Mouse (Mus musculus) Muller cell, postnatal 12 days (primary cell): ENCODE results near the gene Os9.
A peak's percentile ranks its signal among the peaks of the same experiment; 100 is the strongest.
"Not testable (repeated sequence)": the region's sequence is repeated elsewhere in the genome, so short reads cannot be mapped to it uniquely, and the experiment has no call there.

ENCODE experiments used
- DNase-seq: peaks from one replicate; pipeline ENCODE4 v3.0.0-alpha.2; 2015; ENCODE audit errors: inconsistent ontology term

Gene Os9

DNA sequence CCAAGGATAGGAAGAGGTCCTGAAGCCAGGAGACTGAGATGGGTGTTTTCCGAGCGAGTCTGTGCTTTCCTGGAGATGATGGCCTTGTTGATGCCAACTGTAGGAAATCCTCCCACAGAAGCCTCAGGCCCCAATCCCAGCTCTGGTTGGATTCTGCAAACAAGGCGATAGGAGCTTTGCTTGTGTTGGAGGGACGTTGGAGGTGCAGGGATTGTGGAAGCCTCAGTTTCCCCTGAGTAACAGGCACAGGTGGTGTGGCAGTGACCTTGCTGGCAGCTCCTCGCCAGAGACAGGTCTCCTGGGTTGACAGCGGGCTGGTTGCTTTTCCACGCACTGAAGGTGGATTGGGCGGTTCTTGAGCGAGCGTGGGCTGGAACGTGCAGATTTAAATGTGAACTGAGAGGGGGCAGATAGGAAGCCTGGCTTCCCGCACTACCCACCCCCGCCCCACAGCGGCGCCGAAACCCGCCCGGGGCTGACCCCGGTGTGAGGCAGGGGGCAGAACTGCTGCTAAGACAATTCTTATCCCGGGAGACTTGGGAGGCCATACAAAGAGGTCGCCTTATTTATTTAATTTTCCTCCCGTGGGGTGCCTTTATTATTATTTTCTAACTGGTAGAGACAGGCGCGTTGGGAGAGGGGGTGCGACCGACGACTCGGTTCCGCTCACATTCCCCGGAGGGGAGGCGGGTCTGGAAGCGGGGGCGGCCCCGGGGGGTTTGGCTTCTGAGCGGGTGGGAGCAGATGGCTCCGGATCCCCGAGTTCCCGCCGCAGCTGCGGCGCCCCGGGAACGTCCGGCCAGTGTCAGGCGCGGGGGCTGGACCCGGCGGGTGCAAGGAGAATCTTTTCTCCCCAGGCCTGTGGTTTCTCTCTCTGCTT, 39.8 kb downstream of the Os9 start:
- no peak for DNase-seq

DNA sequence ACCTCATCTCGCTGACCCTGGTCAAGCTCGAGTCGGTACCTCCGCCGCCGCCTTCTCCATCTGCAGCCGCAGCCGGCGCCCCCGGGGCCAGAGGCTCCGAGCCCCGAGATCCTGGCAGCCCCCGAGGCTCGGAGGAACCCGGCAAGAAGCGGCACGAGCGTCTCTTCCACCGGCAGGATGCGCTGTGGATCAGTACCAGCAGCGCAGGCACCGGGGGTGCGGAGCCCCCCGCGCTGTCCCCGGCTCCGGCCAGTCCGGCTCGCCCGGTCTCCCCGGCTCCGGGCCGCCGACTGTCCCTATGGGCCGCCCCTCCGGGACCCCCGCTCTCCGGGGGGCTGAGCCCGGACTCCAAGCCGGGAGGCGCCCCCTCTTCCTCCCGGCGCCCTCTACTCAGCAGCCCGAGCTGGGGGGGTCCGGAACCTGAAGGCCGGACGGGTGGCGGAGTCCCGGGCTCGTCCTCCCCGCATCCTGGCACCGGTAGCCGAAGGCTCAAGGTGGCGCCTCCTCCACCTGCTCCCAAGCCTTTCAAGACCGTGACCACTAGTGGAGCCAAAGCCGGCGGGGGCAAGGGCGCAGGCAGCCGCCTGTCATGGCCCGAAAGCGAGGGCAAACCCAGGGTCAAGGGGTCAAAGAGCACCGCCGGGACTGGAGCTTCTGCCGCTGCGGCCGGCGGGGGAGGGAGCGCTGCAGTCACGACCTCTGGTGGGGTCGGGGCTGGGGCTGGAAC, 41.1 kb downstream of the Os9 start:
- DNase-seq = no peak

DNA sequence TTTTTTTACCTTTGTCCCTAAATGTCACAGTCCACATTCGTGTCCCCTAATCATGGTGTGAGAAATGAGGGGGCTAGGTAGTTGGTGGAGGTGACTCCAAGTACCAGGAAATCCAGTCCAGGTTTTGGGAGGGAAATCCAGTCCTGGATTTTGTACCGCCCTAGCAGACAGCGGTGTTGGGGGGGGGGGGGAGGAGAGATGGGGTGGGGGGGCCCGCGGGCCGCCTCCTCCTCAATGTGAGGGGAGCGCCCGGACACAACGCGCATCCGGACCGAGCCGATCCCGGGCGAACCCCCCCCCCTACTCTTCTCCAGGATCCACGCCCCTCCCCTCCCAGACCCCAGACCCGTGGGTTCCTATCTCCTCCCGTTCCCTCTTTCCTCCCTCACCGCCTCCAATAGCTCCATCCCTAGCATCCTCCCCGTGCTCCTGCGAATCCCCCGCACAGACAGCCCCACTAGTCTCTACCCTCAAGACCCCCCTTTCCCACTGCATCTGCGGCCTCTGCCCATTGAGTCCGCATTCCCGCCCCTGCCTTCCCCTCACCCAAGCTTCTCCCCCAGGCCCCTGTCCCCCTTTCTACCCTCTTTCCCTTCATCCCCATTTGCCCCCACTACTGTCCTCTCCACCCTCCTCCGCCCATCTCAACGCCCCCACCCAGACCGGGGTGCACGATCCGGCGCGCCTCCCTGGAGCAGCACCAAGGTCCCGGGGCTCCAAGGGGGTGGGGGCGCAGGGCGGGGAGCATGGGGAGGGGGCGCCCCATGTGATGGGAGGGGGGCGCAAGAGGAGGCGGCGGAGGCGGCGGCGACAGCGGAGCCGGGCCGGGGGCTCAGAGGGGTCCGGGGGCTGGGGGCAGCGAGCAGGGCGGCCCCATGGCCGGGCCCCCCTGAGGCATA, 42.0 kb downstream of the Os9 start:
- no peak for DNase-seq

DNA sequence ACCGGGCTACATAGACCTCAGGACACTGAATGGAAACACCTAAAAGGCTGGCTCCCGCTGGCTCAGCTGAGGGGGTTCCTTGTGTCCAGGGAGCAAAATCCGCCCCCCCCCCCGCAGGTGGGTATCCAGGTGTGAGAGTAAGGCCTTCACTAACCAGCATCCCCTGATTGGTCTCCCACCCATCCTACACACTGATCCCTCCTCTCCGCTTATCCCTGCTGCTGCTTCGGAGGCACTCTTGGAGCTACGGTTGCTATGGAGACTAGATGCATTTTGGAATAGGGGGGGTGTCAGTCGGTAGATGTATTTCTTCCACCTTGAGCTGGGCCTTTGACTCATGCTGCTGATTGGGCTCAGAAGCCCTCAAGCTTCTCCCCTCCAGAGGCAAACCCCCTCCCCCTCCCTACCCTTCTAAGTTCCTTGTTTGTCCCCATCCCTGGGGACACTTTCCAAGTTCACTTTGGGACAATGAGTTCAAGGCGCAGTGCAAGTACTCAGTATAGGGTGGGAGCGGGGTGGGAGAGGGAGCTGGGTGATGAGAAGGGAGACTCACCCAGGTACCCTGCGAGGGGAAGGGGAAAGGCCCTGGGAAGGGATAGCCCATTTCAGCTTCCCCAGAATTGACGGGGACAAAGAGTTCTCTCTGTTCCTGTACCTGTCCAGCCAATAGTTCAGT, 42.8 kb downstream of the Os9 start:
- DNase-seq = no peak

DNA sequence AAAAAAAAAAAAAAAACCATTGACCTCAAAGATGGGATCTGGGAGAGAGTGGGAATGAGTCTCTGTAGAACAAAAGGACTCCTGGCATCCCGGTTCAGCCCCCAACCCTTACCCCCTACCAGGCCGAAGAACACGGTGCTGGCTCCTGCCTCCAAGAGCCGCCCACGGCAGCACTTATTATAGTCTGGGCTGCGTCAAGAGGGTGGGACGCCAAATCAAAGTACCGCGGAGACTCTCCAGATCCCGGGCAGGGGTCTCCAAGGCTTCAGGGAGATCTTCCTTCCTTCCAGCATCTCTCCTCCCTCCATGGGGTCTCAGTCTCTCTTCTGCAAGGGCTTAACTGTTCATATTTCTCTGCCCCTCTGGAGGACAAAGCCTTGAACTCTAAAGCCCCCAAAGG, 43.4 kb downstream of the Os9 start:
- no peak for DNase-seq

DNA sequence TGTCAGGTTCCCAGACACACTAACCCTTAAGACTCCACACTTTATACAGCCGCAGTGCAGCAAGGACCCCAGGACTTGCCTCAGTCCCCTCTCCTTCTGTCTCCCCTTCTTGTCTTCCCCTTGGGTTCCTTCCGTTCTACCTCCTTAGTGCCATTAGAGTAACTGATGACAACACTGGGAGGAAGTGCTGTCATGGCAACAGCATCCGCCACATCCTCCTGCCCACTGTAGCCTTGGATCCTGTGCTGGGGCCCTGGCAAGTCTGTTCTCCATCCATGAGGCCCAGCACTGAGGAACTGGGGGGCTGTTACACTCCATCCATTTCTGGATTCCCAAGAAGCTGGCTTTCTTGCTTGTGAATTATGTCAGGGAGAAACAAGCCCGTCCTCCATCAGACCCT, 44.8 kb downstream of the Os9 start:
- no peak for DNase-seq

DNA sequence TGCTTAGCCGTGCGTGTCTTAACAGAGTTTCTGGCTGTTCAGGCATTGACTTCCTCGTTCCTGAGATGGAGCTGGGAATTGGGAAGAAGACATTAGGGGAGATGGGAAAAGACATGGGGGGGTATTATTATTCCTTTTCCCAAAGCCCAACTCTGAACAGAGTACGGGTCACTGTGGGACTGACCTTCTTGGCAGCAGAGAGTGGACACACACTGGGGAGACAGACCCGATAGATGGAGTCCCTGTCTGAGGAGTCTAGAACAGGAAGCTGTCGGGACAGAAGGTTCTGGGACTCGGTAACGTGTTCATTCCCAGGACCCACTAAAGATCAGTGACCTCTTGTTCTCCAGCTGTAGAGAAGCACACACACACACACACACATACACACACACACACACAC, 45.3 kb downstream of the Os9 start:
- DNase-seq = no peak

DNA sequence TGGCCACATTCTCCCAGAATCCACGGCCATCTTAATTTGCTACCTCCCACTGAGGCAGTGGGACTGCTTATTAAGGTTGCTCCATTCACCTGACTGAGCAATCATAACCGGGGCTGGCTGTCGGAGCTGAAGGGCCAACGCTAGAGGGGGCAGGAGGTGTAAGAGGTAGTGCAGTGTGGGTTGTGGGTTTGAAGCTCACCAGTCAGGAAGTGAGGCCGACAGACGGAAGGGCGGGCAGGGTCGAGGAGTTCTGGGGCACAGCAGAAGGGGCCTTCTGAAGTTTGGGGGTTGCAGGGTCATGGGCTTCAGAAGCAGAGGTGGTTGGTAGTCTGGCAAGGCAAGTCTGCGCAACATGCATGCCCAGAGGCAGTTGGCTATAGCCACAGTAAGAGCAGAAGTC, 45.9 kb downstream of the Os9 start, which contains the start of gene Agap2:
Gene Agap2 (plus strand): TSS at position 205 of the 400 bp plus-strand sequence.
- no peak for DNase-seq

DNA sequence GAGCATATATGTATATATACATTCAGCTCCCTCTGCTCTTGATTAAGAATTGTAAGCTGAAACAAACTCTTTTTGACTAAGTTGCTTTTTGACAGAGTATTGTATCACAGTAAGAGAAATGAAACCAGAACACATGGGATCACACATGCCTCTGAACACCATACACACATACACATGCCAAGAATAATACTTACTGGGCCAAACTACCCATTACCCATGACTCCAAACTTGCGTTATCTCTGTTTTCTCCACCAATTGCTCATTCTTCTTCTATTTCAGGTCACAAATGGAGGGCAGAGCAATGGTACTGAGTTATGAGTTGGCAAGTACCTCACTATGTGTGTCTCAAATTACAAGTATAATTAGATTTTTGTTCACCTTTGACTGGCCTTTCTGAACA, 47.0 kb downstream of the Os9 start:
- no peak for DNase-seq

DNA sequence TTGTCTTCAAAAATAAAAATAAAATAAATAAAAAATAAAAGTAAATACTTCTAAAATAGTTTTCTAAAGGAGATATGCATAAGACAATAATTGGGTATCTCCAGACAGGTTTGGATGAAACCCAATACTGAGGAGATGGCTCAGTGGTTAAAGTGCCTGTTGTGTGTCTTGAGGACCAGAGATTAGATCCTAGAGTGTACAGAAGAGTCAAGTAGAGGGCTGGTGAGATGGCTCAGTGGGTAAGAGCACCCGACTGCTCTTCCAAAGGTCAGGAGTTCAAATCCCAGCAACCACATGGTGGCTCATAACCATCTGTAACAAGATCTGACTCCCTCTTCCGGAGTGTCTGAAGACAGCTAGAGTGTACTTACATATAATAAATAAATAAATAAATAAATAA, 48.0 kb downstream of the Os9 start:
- not testable (repeated sequence) for DNase-seq

DNA sequence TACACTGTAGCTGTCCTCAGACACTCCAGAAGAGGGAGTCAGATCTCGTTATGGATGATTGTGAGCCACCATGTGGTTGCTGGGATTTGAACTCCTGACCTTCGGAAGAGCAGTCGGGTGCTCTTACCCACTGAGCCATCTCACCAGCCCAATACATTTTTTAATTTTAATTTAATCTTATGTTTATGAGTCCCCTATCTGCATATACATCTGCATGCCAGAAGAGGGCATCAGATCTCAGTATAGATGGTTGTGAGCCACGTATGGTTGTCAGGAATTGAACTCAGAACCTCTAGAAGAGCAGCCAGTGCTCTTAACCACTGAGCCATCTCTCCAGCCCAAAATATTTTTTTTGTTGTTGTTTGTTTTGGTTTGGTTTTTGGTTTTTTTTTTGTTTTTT, 48.7 kb downstream of the Os9 start:
- not testable (repeated sequence) for DNase-seq

DNA sequence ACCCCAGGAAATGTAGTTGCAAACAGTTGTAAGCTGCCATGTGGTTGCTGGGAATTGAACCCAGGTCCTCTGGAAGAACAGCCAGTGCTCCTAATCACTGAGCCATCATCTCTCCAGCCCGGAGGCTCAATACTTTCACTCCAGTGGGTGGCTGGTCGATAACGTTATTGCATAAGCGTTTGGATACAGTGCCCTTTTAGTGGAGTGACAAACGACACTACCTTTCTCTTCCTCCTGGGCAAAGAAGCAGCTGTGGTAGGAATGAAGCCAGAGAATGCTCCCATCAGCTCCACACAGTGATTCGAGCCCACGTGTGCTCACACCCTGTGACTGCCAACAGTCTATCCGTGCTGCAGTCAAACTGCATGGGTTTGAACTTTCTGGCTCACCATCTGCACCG, 49.7 kb downstream of the Os9 start:
- no peak for DNase-seq

DNA sequence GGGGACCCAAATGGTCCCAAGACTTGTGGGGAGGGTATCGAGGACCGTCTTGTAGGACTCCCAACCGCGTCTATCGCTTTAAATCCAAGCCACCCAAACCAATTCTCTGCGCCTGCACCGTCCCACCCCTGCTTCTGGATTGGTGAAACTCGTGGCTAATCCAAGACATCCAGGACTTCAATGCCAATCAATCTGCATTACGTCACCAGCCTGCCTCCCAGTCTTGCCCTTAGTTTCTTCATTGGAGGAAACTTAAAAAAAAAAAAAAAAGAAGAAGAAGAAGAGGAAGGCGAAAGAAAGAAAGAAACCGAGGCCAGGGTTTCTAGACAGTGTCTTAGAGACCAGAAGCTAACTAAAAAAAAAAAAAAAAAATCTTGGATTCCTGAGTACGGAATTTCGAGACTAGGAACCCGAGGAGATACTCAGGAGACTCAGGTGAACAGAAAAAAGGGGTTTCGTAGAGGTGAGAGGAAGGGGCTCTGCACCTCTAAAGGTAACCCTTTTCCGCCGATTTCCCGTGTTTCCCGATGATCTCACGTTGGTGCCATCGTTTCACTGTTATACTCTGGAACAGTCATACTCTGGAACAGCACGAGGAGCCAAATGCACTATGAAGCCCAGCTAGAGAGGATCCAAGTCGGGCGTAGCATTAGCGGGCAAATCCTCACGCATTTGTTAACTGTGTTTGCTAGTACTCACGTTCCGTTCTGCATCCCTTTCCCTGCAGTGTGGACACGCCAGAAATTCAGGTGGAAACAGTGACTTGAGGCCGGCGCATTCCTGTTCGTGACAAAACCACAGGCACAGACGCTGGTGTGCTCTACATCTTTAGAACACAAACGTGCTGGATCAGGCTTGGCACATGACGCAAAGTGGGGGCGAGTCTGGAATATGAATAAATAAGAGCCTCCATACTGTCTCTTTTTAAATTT, 50.5 kb downstream of the Os9 start, which contains the start of gene Tspan31:
Gene Tspan31 (minus strand): TSS at position 75 of the 932 bp plus-strand sequence.
- peak; percentile 96 for DNase-seq

DNA sequence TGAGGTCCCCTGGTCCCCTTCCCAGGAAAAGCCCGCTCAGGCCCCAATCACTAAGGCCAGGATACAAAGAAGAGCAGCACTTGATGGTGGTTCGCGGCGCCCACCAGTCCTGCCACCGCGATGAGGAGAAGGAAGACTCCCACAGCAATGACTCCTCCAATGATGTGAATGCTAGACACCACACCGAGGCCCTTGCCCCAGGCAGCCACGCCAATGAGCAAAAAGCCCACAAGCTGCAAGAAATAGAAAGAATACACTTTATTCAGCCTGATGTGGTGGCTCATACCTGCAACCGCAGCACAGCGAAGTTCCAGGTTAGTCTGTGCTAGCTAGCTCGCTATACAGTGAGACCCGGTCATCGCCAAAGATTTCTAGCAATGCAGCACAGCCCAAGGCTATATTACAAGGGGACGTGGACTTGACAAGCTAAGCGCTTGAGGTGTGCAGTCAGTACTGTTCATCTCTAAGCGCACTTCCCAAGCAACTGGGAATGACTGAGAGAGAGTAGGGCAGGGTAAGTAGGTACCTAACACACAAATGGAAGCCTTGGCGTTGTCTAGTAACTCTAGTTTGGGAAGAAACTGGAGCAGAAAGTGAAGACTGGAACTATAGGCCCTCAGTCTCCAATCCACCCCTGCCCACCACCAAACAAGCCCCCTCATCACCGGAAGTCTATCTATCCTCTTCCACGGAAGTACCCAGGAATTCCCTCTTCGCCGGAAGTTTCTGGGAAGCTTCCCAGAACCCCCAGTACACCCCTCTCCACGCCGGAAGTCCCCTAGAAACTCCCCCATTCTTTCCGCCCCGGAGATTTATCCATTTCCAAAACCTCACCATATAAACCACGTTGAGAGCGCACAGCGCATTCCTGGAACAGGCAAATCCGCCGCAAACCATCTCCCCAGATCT, 51.4 kb downstream of the Os9 start:
- DNase-seq = no peak

DNA sequence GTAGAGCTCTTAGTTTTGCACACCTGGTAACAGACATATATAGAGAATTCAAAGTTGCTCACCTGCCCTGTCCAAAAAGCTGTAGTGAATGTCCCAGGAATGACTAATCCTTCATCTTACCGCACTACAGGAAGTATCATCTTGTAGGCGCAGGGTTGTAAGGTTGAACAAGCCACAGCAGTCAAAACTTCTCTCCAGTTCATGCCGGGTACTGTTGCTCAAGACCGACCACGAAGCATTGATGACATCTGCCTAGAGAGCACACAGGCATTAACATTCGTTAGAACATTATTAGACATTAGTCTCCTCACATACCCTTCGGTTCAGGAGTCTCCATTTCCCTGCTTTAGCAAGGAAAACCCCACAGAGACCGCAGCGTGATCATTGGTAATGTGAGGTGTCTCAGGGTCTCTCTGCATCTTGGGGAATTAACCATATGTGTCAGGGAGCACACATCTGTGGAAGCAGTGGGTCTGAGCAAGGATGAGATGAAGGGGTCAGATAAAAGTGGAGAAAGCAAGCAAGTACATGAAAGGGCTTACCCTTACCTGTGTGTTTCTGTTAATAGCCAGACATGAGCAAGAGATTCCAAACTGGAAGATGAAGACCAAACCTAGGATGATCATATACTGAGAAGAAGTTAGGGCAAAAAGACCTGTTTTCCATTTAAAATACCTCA, 52.4 kb downstream of the Os9 start:
- no peak for DNase-seq

DNA sequence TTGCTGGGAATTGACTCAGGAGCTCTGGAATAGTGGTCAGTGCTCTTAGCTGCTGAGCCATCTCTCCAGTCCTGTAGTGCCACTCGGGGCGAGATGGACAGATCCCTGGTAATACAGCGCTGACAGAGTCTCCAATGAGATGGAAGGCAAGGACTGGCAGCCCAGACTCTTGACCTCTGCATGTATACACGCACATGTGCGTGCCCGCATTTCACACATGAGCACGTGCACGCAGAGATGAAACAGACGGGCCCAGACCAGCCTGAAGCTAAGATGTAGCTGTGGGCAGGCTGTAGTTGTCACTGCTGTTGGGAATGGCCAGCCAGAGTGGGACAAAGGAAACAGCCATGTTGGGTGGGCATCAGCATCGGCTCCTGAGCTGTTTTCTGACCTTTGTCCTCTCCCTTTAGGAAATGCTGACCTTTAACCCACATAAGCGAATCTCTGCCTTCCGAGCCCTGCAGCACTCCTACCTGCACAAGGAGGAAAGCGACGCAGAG, 54.4 kb downstream of the Os9 start:
- DNase-seq = no peak

DNA sequence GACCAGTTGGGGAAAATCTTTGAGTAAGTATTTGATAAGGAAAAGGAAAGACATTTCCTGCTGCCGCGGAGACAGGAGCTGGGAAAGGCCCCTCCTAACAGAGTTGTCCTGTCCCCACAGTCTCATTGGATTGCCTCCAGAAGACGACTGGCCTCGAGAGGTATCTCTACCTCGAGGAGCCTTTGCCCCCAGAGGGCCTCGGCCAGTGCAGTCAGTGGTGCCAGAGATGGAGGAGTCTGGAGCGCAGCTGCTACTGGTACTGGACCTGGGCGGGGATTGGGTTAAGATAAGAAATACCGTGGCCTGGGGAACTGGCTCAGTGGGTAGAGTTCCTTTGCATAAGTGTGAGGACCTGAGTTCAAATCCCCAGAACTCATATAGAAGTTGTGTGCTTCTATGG, 55.0 kb downstream of the Os9 start:
- no peak for DNase-seq
